Mouse (Mus musculus) urinary bladder, postnatal 4 days (tissue): ENCODE data around the gene Nuf2.

Source experiments
- DNase-seq, 2 experiments: peaks; one replicate each; pipeline ENCODE4 v3.0.0; 2021 to 2022; ENCODE audit warnings: low spot score in 2 of 2

Nuf2 gene

GRCm38 (mm10) chr1:169467791-169468190, 63.5 kb downstream of the Nuf2 start:
- no peak for DNase-seq

- no peak for DNase-seq
These were observed 68.7 kb downstream of the Nuf2 start for GRCm38 (mm10) chr1:169462386-169463115.

- peak; percentile 29 to 71 for DNase-seq
These were observed 72.0 kb downstream of the Nuf2 start for GRCm38 (mm10) chr1:169459071-169459782.
